Mouse (Mus musculus) B cell, adult 67 days (primary cell): ENCODE results near the gene Trp53inp2. TPM values are rescaled to one million over a fixed set of nuclear protein-coding genes. Genes with fewer than 3 reads are reported as not detected.

ENCODE experiments used
- total RNA-seq, 2 experiments: library from RNA; stranded (reverse); gene quantifications; 4 replicates each; pipeline ENCODE4 v1.2.4; 2023

The Trp53inp2 gene
- 100 to 1,000 TPM; 255 to 339 TPM for total RNA-seq

DNA sequence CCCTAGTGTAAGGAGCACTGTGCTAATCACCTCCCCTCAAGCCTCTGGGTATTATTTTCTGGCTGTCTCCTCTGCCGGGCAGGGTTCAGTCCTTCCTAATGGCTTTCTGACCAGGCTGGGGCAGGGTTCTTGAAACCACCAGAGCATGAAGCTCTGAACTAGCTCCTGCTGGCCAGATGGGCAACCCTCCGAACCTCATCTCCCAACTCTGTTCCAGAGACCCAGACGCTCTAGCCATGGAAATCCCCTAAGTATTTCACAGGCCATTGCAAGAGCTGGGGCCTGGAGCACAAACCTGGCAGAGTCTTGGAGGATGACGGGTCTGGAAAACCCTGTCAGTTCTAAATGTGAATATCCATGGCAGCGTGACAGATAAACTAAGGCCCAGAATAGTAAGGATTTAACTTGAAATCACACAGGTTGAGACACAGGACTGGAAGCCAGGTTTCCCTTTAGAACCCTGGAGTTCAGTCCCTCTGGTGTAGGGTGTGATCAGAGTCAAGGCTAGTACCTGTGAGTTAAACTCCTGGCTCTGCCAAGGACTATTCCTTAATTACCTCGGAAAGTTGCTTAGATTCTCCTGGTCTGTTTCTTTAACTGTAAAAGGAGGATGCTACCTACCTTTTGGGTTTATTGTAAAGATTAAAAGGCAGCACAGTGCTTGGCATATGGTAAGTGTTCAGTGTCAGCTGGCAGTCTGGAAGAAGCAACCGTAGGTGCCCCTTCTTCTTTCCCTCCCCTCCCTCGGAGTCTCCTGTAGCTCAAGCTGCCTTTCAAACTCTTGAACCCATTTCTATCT, at the start of gene Trp53inp2:
Trp53inp2 (plus strand) TSS at position 799 of the 799 bp plus-strand sequence.

DNA sequence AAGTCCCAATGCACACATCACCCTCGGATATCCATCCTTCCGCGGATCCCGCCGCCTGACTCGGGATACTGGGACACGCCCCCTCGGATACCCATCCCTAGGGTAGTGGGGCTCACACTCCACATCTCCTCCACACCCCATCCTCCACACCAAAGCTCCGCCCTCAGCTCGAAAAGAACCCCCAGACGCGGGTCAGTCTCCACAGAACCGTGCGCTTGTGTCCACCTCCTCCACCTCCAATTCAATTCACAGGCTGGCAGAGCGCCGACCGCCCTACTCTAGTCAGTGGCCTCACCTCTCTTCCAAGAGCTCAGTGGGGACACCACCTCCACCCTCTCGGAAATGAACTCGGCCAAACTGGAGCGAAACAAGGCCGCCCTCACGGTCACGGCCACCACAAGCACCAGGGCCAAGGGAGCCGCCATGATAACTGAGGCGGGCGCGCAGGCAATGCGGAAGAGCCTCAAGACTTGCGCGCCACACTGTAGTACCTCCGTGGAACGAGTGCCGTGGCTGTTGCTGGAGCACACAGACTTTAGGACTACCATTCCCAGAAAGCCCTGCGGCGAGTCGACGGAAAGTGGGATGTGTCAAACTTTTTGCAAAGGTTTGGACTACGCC, 23.8 kb upstream of the Trp53inp2 start, which contains the start of gene Pigu:
Pigu (minus strand) TSS at position 460 of the 621 bp plus-strand sequence.

Other genes with a start within 250 kb of the Trp53inp2 start
- 100 to 1,000 TPM; 108 to 118 TPM for gene Itch, start 247.6 kb upstream of the Trp53inp2 start, total RNA-seq
- gene Dynlrb1, start 144.5 kb upstream of the Trp53inp2 start, total RNA-seq: 10 to 100 TPM; 84.0 to 92.0 TPM
- gene Map1lc3a, start 104.8 kb upstream of the Trp53inp2 start, total RNA-seq: 10 to 100 TPM; 33.3 to 33.5 TPM
- 10 to 100 TPM; 29.9 to 31.4 TPM for gene Pigu, start 23.6 kb upstream of the Trp53inp2 start, total RNA-seq
- 10 to 100 TPM; 71.2 to 72.7 TPM for gene Ncoa6, start 92.8 kb downstream of the Trp53inp2 start, total RNA-seq
- gene Acss2, start 136.9 kb downstream of the Trp53inp2 start, total RNA-seq: 1 to 10 TPM; 2.9 to 4.3 TPM
- under 1 TPM in 1 of 2 experiments, not detected in 1; 0.67 TPM for gene Ggt7, start 137.2 kb downstream of the Trp53inp2 start, total RNA-seq
- gene Gss, start 211.8 kb downstream of the Trp53inp2 start, total RNA-seq: 10 to 100 TPM; 12.4 to 13.5 TPM
- gene Myh7b, start 230.2 kb downstream of the Trp53inp2 start, total RNA-seq: not detected